Mouse (Mus musculus) ES-E14 (cell line): ENCODE results near the gene Tbc1d16. TPM values are rescaled to one million over a fixed set of nuclear protein-coding genes. Genes with fewer than 3 reads are reported as not detected.

Experiments used
- DNase-seq: peaks from one replicate; pipeline ENCODE4 v3.0.0-alpha.2; 2013; ENCODE audit warnings: low read depth, low spot score
- H3K27ac ChIP-seq: 2 replicates; pipeline ENCODE4 v1.5.1; 2012; ENCODE audit warnings: low read depth, mild to moderate bottlenecking, low read length, moderate library complexity, mixed read lengths; ENCODE audit not compliant: poor library complexity, insufficient read depth, severe bottlenecking
- H3K36me3 ChIP-seq: 2 replicates; pipeline ENCODE4 v1.6.1; 2012; ENCODE audit warnings: mild to moderate bottlenecking, low read length, moderate library complexity, mixed read lengths; ENCODE audit not compliant: control insufficient read depth, poor library complexity, insufficient read depth, severe bottlenecking
- H3K4me1 ChIP-seq, 2 experiments: fragments of 150-350 bp in 1 of 2; sonication (generic) in 1 of 2; 2 replicates each; pipeline ENCODE4 v1.6.1; 2012; ENCODE audit warnings: low read length in 2 of 2, mild to moderate bottlenecking in 1 of 2, mixed read lengths in 1 of 2; ENCODE audit not compliant: control insufficient read depth in 2 of 2, insufficient read depth in 2 of 2, poor library complexity in 1 of 2
- H3K4me3 ChIP-seq, 2 experiments: fragments of 150-350 bp in 1 of 2; sonication (generic) in 1 of 2; 2 replicates each; pipeline ENCODE4 v1.5.1; 2012; ENCODE audit warnings: low read length in 2 of 2, low read depth in 1 of 2, mild to moderate bottlenecking in 1 of 2, mixed read lengths in 1 of 2; ENCODE audit not compliant: insufficient read depth in 1 of 2, poor library complexity in 1 of 2, severe bottlenecking in 1 of 2
- H3K9ac ChIP-seq: 2 replicates; pipeline ENCODE4 v1.6.1; 2012; ENCODE audit warnings: low read depth, mild to moderate bottlenecking, low read length, mixed read lengths; ENCODE audit not compliant: poor library complexity, insufficient read depth, severe bottlenecking
- H3K9me3 ChIP-seq: fragments of 150-350 bp; sonication (generic); 2 replicates; pipeline ENCODE4 v1.6.1; 2012; ENCODE audit warnings: low read depth, mild to moderate bottlenecking, low read length; ENCODE audit not compliant: control insufficient read depth, insufficient read depth
- CHD2 ChIP-seq: IDR thresholded peaks from 2 replicates; pipeline ENCODE4 v1.6.1; 2014; ENCODE audit warnings: mild to moderate bottlenecking, low read depth, low read length, inconsistent platforms
- HCFC1 ChIP-seq: IDR thresholded peaks from 2 replicates; pipeline ENCODE4 v1.6.1; 2012; ENCODE audit warnings: low read length, inconsistent platforms, borderline replicate concordance; ENCODE audit not compliant: insufficient read depth
- MAFK ChIP-seq: IDR thresholded peaks from 2 replicates; pipeline ENCODE4 v1.6.1; 2014; ENCODE audit warnings: mild to moderate bottlenecking, low read depth, low read length, inconsistent platforms; ENCODE audit not compliant: insufficient read depth
- ZC3H11A ChIP-seq: IDR thresholded peaks from 2 replicates; pipeline ENCODE4 v1.6.1; 2012; ENCODE audit warnings: low read depth, mild to moderate bottlenecking, inconsistent platforms, low read length, borderline replicate concordance
- ZNF384 ChIP-seq: IDR thresholded peaks from 2 replicates; pipeline ENCODE4 v1.6.1; 2012; ENCODE audit warnings: low read depth, low read length, inconsistent platforms
- in situ Hi-C, 2 experiments: fragments of 600-800 bp; cut with MboI; formaldehyde crosslinking; loops; one replicate each; pipeline ENCODE4 v1.15.1; 2025; ENCODE audit warnings: low sequenced_read_pairs in 2 of 2, inconsistent platforms in 1 of 2; ENCODE audit not compliant: unreplicated experiment in 2 of 2
- total RNA-seq: library from RNA; depleted of rRNA; stranded (reverse); fragments of 300-350 nt; gene quantifications from 2 replicates; pipeline ENCODE4 v1.2.3, GENCODE M21; 2012

The Tbc1d16 gene
- total RNA-seq, 1 experiment = 6.3 TPM

- Histone ChIP-seq H3K4me3 (no peak overlapping the region), H3K4me1 (peaks cover 0 to 7% of the 10 kb centered on the region in 2 experiments; a peak in 1 of 4 replicates), H3K9me3 (no peaks in the 10 kb centered on the region), H3K27ac (no peak overlapping the region), H3K9ac (no peak overlapping the region), H3K36me3 (no peaks in the 10 kb centered on the region)
- in situ Hi-C loops = no loop called here
- TF ChIP-seq ZC3H11A = no peak
- TF ChIP-seq HCFC1 = no peak
- TF ChIP-seq ZNF384 = no peak
- TF ChIP-seq MAFK = no peak
- TF ChIP-seq CHD2 = no peak
- no peak for DNase-seq
Observed at GRCm38 (mm10) chr11:119124536-119124935, 103.8 kb downstream of the Tbc1d16 start.

GRCm38 (mm10) chr11:119123522-119124319 lies 104.6 kb downstream of the Tbc1d16 start:
- no peak overlapping the region for H3K9ac ChIP-seq
- no peak overlapping the region for H3K27ac ChIP-seq
- peaks cover 0 to 4% of the 10 kb centered on the region in 2 experiments; a peak in 1 of 4 replicates for H3K4me1 ChIP-seq
- no peak for DNase-seq
- in situ Hi-C loops = no loop called here
- H3K36me3 ChIP-seq = no peaks in the 10 kb centered on the region
- no peak overlapping the region for H3K4me3 ChIP-seq
- H3K9me3 ChIP-seq = no peaks in the 10 kb centered on the region
- no peak for TF ChIP-seq ZC3H11A
- TF ChIP-seq CHD2 = no peak
- no peak for TF ChIP-seq ZNF384
- no peak for TF ChIP-seq HCFC1
- TF ChIP-seq MAFK = no peak

GRCm38 (mm10) chr11:119122396-119122795 lies 105.9 kb downstream of the Tbc1d16 start:
- DNase-seq = no peak
- in situ Hi-C loops = no loop called here

GRCm38 (mm10) chr11:119118905-119119304 lies 109.4 kb downstream of the Tbc1d16 start:
- in situ Hi-C loops = no loop called here
- TF ChIP-seq HCFC1 = no peak
- no peak for TF ChIP-seq MAFK
- no peak for TF ChIP-seq CHD2
- no peak for TF ChIP-seq ZNF384
- TF ChIP-seq ZC3H11A = no peak
- H3K27ac ChIP-seq = no peak overlapping the region
- no peaks in the 10 kb centered on the region for H3K36me3 ChIP-seq
- H3K4me1 ChIP-seq = peaks cover 0 to 2% of the 10 kb centered on the region in 2 experiments; a peak in 1 of 4 replicates
- no peak overlapping the region for H3K9ac ChIP-seq
- H3K9me3 ChIP-seq = no peaks in the 10 kb centered on the region
- no peak overlapping the region for H3K4me3 ChIP-seq
- no peak for DNase-seq

More at GRCm38 (mm10) chr11:119122396-119122795, 105.9 kb downstream of the Tbc1d16 start:
- Histone ChIP-seq H3K4me3 (no peak overlapping the region), H3K9me3 (no peaks in the 10 kb centered on the region), H3K27ac (no peak overlapping the region), H3K36me3 (no peaks in the 10 kb centered on the region), H3K9ac (no peak overlapping the region), H3K4me1 (peaks cover 0 to 2% of the 10 kb centered on the region in 2 experiments; a peak in 1 of 4 replicates)
- TF ChIP-seq HCFC1 (no peak), ZC3H11A (no peak), CHD2 (no peak), MAFK (no peak), ZNF384 (no peak)
